Mouse (Mus musculus) urinary bladder, postnatal 14 days (tissue): Measurements from ENCODE around the gene Thbd.

Experiments used
- DNase-seq: peaks from one replicate; pipeline ENCODE4 v3.0.0; 2021; ENCODE audit warnings: low spot score

Gene Thbd

GRCm38 (mm10) chr2:148407870-148408760 is at the start of gene Thbd:
TSS of gene Thbd (minus strand) at chr2:148408188.
- DNase-seq = peak; percentile 76

DNA sequence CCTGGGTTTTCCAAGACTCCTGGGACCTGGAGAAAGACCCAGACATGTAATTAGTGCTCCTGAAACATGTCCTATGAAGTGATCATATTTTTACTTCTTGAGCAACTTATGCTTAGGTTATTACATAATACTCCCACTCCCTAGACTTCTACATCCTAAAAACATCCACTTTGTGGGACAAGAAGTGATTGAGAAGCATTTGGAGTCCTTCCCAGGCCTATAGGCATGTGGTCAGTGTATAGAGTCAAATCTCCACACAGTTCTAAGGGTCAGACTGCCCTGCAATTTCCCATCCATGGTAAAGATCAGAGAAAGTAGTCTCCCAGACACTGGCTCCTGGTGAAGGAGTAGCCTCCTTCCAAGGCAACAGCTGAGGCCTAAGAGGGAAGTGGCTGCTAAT is 47.4 kb upstream of the Thbd start:
- no peak for DNase-seq

DNA sequence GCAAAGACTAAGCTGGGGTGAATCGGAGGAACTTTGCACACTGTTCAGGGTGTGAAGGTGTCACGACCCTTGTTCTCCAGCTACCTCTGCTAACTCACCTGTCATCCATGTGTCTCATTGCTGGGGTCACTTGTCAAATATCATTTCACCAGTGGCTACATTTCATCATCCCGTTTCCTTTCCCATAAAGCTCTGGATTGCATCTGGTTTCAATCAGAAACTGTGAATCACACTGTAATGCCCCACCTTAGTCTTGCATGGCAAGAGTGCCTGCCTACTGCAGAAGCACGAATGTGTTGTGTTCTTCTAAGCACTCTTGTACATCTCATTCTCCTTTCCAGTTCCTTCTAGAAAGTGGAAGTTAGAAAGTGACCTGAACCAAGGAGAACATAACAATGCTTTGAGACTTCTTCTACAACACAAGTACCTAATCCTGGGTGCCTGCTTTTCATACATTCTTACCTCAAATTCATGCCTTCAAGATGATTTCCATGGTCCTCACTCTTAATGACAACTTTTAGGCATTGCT is 46.1 kb upstream of the Thbd start:
- no peak for DNase-seq

GRCm38 (mm10) chr2:148453061-148453460 is 45.1 kb upstream of the Thbd start:
- DNase-seq = peak; percentile 9

DNA sequence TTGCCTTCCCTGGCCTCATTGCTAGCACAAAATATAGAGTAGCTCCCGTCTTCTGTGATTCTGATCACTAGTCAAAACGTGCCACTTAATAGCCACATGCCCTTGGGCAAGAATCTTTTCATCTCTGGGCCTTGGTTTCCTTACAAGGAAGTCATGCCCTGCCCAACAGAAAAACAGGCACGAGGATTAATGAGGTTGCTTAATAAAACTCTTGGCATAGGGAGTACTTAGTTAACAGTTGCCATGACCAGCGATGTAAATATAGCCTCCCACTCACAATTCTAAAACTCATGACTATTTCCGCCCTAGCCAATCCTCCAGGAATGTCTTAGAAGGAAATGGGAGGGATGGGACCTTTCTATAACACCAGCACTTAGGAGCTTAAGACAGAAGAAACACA is 43.5 kb upstream of the Thbd start:
- DNase-seq = no peak

GRCm38 (mm10) chr2:148450616-148451015 is 42.6 kb upstream of the Thbd start:
- DNase-seq = no peak

DNA sequence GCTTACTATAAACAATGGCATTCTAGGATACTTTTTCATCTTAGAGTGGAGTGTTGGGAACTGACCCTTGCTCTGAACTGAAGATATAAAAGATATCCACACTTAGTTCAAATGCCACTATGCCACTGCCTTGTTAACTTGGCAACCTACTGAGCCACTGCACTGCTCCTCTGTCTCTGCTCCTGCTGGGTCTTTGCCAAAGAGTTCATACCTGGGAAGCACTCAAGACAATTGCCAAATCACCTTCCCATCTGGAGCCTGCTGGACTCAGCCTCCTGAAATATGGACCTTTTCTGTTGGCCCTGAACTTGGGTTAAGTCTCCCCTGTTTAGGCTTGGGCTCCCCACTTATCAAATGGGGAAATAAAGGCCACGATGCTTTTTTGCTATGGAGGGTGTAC is 41.7 kb upstream of the Thbd start:
- no peak for DNase-seq

DNA sequence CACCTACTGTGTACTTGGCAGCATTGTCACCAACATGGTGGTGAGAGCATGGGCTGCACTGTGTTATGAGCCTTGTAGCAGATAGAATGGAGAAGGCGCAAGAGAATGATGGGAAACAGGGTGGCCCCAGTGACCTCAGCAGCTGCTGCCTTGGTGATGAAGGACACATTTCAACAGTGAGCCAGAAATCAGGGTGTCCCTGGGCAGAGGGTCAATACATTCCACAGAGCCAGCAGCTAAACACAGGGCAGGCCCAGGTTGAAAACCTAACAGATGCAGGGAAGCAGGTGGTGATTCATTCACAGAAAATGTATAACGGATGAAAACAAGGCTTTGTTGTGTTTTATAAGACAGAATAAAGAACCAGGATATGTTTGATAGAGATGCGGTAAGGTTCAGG is 38.5 kb upstream of the Thbd start:
- no peak for DNase-seq

DNA sequence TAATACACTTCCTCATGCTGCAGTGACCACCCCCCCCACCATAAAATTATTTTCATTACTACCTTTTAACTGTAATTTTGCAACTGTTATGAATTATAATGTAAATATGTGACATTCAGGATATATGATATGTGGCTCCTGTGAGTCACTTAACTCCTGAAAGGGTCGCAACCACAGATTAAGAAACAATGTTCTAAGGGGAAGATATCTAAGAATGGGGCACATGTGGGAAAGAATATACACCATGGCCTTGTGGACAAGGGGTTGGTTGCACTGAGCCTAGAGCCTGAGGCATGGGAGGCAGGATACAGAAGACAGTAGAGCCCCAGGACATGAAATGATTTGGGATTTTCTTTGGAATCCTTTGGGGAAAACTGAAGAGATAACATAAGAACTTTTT is 37.6 kb upstream of the Thbd start:
- no peak for DNase-seq

GRCm38 (mm10) chr2:148444472-148444871 is 36.5 kb upstream of the Thbd start:
- no peak for DNase-seq

- no peak for DNase-seq
These were observed 35.4 kb upstream of the Thbd start, which contains the start of gene Cd93 for GRCm38 (mm10) chr2:148443249-148443958. TSS of gene Cd93 (minus strand) at chr2:148443563.

- DNase-seq = no peak
These were observed 34.7 kb upstream of the Thbd start for GRCm38 (mm10) chr2:148442710-148443109.

GRCm38 (mm10) chr2:148442172-148442571 is 34.2 kb upstream of the Thbd start:
- DNase-seq = no peak

DNA sequence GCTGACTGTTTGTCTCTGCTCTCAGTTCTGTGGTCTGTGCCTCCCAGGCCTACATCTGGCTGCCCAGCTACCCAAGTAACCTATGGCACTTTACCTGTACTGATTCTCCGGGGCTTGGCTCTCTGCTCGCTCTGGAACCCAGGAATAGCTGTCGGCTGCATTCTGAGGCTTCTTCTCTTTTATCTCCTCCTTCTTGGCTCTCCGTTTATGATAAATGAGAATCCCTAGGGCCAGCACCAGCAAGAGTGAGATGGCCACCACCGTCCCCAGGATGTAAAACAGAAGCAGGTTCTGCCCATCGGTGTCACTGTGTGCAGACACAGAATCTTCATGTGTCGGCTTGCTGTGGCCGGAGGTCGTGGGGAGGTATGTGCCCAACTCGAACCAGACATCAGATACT is 33.4 kb upstream of the Thbd start:
- DNase-seq = no peak

DNA sequence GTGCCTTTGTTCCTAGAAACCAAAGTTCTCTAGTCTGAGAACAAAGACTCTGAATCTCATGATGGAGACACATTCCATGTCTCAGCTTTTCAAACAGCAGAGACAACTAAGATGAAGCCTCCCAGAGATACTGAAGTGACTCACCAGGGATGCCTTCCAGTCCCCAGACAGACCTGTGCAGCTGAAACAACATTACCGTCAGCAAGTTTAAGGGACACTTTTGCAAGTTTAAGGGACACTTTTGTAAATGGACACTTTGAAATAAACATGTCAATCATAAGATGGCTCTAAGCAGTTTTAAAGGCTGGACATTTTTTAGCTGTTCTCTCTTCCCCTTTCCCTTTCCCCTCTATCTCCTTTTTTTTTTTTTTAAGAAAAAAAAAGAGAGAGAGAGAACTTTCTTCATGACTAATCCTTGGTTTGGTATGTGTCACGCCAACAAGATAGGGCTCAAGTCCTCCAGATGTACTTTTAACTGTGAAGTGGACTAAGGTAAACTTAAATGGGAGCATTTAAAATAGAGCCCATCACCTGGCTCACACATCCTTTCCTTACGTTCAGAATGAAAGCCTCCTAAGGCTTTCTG is 31.8 kb upstream of the Thbd start:
- no peak for DNase-seq

GRCm38 (mm10) chr2:148436285-148436684 is 28.3 kb upstream of the Thbd start:
- no peak for DNase-seq

GRCm38 (mm10) chr2:148432346-148432745 is 24.4 kb upstream of the Thbd start:
- no peak for DNase-seq

DNA sequence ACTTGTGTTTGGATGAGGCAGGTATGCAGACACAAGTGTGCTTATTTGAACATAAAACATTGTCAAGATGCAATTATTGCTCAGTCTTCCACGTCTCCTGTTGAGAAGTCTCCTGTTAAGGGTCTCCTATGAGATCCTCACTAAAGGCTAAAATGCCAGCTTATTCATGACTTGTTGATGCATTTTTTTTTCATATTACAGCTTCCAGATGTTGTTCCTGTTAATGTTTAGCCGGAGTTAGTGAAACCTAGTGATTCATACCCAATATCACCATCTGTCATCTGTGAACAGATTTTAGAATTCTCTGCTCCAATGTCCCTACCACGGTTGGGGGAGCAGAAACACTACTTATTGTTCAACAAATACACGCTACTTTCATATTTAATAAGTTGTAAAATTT is 23.0 kb upstream of the Thbd start:
- no peak for DNase-seq

- DNase-seq = no peak
These were observed 21.1 kb upstream of the Thbd start for GRCm38 (mm10) chr2:148429001-148429505.

GRCm38 (mm10) chr2:148428523-148428922 is 20.5 kb upstream of the Thbd start:
- DNase-seq = no peak

GRCm38 (mm10) chr2:148427553-148427952 is 19.6 kb upstream of the Thbd start:
- DNase-seq = no peak

GRCm38 (mm10) chr2:148425709-148426382 is 17.9 kb upstream of the Thbd start:
- no peak for DNase-seq
